Mouse (Mus musculus): ENCODE measurements around the gene Plb1. TPM values are rescaled to one million over a fixed set of nuclear protein-coding genes. Genes with fewer than 3 reads are reported as not detected.

Gene Plb1
- polyA plus RNA-seq, 1 experiment from 2014 or later: not detected

DNA sequence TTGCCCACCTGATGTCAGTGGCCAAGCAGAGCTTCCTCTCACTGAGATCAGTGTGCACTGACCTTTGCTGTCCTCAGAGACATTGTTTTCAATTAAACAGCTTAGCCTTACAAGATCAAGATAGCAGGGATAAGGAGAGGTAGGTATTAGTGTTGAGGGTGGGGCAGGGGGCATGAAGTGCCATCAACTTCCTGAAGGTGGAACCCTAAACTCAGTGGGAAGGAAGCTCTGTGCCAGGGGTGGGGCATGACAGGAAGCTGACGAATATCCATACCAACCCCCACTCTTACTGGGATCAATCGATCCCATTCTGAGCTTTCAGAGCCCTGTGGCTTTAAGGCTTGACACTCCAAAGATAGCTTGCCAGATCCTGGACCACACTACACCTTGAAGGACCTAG, 105.8 kb downstream of the Plb1 start:
- no peak for ATAC-seq (ENCODE audit: low FRiP score)
- Histone ChIP-seq H3K36me3 (no peaks in the 10 kb centered on the region), H3K4me1 (peaks cover 8% of the 10 kb centered on the region), H3K9me3 (replicated peaks) (no peaks in the 10 kb centered on the region), H3K27ac (replicated peaks) (no peak overlapping the region), H3K4me3 (replicated peaks) (no peak overlapping the region), H3K27me3 (replicated peaks) (no peaks in the 10 kb centered on the region), H3K4me2 (no peak overlapping the region), H3K9ac (replicated peaks) (no peak overlapping the region)
- WGBS: 66% methylated on average over 2 of the region's 2 CpGs

- WGBS: 77% methylated on average over 3 of the region's 3 CpGs
- Histone ChIP-seq H3K4me3 (replicated peaks) (no peak overlapping the region), H3K27ac (replicated peaks) (no peak overlapping the region), H3K4me2 (no peak overlapping the region), H3K36me3 (no peaks in the 10 kb centered on the region), H3K4me1 (peaks cover 8% of the 10 kb centered on the region), H3K9me3 (replicated peaks) (no peaks in the 10 kb centered on the region), H3K27me3 (replicated peaks) (no peaks in the 10 kb centered on the region), H3K9ac (replicated peaks) (no peak overlapping the region)
- no peak for ATAC-seq (ENCODE audit: low FRiP score)
Measured at GRCm38 (mm10) chr5:32338766-32339165, 106.3 kb downstream of the Plb1 start.

GRCm38 (mm10) chr5:32340246-32340645, 107.7 kb downstream of the Plb1 start:
- Histone ChIP-seq H3K27ac (replicated peaks) (no peak overlapping the region), H3K9me3 (replicated peaks) (no peaks in the 10 kb centered on the region), H3K4me3 (replicated peaks) (no peak overlapping the region), H3K4me2 (no peak overlapping the region), H3K4me1 (peaks cover 3% of the 10 kb centered on the region), H3K36me3 (no peaks in the 10 kb centered on the region), H3K9ac (replicated peaks) (no peak overlapping the region), H3K27me3 (replicated peaks) (no peaks in the 10 kb centered on the region)
- ATAC-seq (ENCODE audit: low FRiP score): no peak
- WGBS: 73% methylated on average over 1 of the region's 1 CpGs

DNA sequence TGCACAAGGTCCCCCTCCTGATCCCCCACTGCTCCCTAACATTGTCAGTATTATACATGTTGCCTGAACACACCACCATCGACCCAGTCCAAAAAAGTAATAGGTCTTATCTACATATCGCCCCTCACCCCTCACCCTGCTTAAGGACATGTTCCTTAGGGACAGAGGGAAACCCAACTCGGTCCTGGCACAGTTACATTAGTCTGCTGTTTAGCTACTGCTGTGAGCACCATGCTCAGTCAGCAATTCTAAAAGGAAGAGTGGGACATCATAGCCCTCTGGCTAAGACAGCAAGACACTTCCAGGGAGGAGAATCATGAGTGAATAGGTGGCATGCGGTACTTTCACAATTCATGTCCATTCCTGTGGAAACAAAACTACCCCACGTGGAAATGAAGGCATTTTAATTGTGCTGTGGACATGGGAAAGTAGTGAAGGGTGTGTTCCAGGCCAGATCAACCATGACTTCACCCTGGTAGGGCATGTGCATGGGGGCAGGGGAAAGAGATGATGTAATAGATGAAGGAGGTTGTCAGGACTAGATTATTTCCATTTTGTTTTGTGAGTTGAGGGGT, 110.3 kb downstream of the Plb1 start:
- Histone ChIP-seq H3K4me3 (replicated peaks) (no peak overlapping the region), H3K9ac (replicated peaks) (no peak overlapping the region), H3K27me3 (replicated peaks) (no peaks in the 10 kb centered on the region), H3K9me3 (replicated peaks) (no peaks in the 10 kb centered on the region), H3K4me1 (no peaks in the 10 kb centered on the region), H3K36me3 (no peaks in the 10 kb centered on the region), H3K27ac (replicated peaks) (no peak overlapping the region), H3K4me2 (no peak overlapping the region)
- ATAC-seq (ENCODE audit: low FRiP score): no peak
- WGBS: 74% methylated on average over 5 of the region's 5 CpGs

- Histone ChIP-seq H3K4me1 (no peaks in the 10 kb centered on the region), H3K27me3 (replicated peaks) (no peaks in the 10 kb centered on the region), H3K27ac (replicated peaks) (peak overlapping the region; percentile 25; the same call in 1 of the 2 replicates), H3K4me2 (no peak overlapping the region), H3K9me3 (replicated peaks) (no peaks in the 10 kb centered on the region), H3K36me3 (no peaks in the 10 kb centered on the region), H3K9ac (replicated peaks) (no peak overlapping the region), H3K4me3 (replicated peaks) (no peak overlapping the region)
- ATAC-seq (ENCODE audit: low FRiP score): peak; percentile 70; the same call in 1 of the 2 replicates
- WGBS: 43% methylated on average over 10 of the region's 10 CpGs
Measured at GRCm38 (mm10) chr5:32346025-32346912, 113.8 kb downstream of the Plb1 start.

- H3K9ac ChIP-seq (replicated peaks): no peak overlapping the region
- H3K4me3 ChIP-seq (replicated peaks): no peak overlapping the region
- H3K4me1 ChIP-seq: no peaks in the 10 kb centered on the region
- no peak for ATAC-seq (ENCODE audit: low FRiP score)
- H3K27ac ChIP-seq (replicated peaks): no peak overlapping the region
- H3K36me3 ChIP-seq: no peaks in the 10 kb centered on the region
- no peaks in the 10 kb centered on the region for H3K27me3 ChIP-seq (replicated peaks)
- WGBS: 65% methylated on average over 3 of the region's 3 CpGs
- no peak overlapping the region for H3K4me2 ChIP-seq
- no peaks in the 10 kb centered on the region for H3K9me3 ChIP-seq (replicated peaks)
Measured at GRCm38 (mm10) chr5:32349718-32350117, 117.2 kb downstream of the Plb1 start.

GRCm38 (mm10) chr5:32350551-32351256, 118.2 kb downstream of the Plb1 start:
- H3K27ac ChIP-seq (replicated peaks): no peak overlapping the region
- no peak overlapping the region for H3K4me3 ChIP-seq (replicated peaks)
- H3K9me3 ChIP-seq (replicated peaks): no peaks in the 10 kb centered on the region
- 85% methylated on average over 3 of the region's 3 CpGs for WGBS
- H3K9ac ChIP-seq (replicated peaks): no peak overlapping the region
- H3K4me1 ChIP-seq: no peaks in the 10 kb centered on the region
- H3K36me3 ChIP-seq: no peaks in the 10 kb centered on the region
- no peak for ATAC-seq (ENCODE audit: low FRiP score)
- no peaks in the 10 kb centered on the region for H3K27me3 ChIP-seq (replicated peaks)
- no peak overlapping the region for H3K4me2 ChIP-seq

DNA sequence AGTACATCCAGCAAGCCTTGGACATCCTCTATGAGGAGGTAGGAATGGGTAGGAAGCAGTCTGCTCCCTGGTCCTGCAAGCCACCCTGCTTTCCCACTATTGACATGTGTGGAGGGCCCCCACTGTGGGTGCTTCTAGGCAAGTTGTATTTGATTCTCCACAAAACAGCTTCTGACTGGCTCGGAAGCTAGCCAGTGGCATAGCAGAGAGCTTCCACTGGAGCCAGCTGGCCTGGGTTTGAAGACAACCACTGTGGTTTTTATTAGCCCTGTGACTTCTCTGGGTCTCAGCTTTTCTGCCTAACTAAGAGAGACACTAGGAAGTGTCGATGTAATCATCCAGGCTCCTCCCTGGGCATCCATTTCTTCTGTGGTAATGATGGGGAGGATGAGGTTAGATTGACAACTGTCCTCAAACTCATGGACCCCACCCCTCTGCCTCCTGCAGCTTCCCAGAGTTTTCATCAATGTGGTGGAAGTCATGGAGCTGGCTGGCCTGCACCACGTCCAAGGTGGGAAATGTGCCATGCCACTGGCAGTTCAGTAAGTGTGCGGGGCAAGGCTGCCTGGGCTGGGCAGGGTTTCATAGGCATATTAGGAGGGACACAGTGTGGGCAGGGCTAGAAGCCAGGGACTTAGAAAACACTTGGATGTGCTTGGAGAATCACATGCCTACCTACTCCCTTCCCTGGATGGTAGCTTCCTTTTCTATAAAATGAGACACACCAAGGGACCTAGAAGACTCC, 119.4 kb downstream of the Plb1 start:
- H3K4me2 ChIP-seq: no peak overlapping the region
- H3K9me3 ChIP-seq (replicated peaks): no peaks in the 10 kb centered on the region
- no peaks in the 10 kb centered on the region for H3K27me3 ChIP-seq (replicated peaks)
- no peak for ATAC-seq (ENCODE audit: low FRiP score)
- WGBS: 89% methylated on average over 4 of the region's 4 CpGs
- H3K27ac ChIP-seq (replicated peaks): no peak overlapping the region
- H3K9ac ChIP-seq (replicated peaks): no peak overlapping the region
- no peak overlapping the region for H3K4me3 ChIP-seq (replicated peaks)
- no peaks in the 10 kb centered on the region for H3K36me3 ChIP-seq
- H3K4me1 ChIP-seq: no peaks in the 10 kb centered on the region

DNA sequence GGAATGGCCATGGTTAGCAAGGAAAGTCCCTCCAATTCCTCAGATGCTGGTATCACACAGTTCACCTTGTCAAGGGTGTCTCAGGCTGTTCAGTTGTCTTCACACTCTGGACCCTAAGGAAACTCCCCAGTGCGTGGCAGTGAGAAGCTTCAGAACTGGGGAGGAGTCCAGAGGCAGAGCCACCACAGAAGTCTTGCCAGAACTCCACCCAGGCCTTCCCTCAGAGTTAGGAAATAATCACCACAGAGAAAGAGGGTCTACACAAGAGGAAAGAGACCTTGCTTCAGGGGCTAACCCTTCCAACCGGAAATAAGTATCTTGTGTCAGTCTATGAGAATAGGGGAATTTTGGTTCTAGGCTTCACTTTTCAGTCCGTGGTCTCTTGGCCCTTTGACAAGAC, 120.3 kb downstream of the Plb1 start:
- Histone ChIP-seq H3K27me3 (replicated peaks) (no peaks in the 10 kb centered on the region), H3K36me3 (no peaks in the 10 kb centered on the region), H3K9me3 (replicated peaks) (no peaks in the 10 kb centered on the region), H3K4me2 (no peak overlapping the region), H3K4me1 (no peaks in the 10 kb centered on the region), H3K27ac (replicated peaks) (no peak overlapping the region), H3K9ac (replicated peaks) (no peak overlapping the region), H3K4me3 (replicated peaks) (no peak overlapping the region)
- ATAC-seq (ENCODE audit: low FRiP score): no peak
- 86% methylated on average over 3 of the region's 3 CpGs for WGBS

DNA sequence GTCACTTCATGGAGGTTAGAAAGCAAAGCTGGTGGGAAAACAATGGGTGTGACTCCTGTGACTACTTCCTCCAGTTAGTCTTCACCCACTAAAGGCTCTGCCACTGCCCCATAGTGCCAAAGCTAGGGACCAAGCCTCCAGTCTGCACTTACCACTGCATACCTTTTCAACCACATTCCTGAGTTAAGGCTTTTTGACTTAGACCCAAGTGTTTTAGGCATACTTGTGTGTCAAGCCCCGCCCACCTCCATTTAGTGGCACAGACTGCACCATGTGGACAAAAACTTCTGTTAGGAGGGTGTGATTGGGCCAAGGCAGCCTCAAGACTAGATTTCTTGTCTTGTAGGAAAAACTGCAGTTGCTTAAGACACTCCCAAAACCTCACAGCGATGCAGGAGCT, 120.8 kb downstream of the Plb1 start:
- Histone ChIP-seq H3K4me1 (no peaks in the 10 kb centered on the region), H3K36me3 (no peaks in the 10 kb centered on the region), H3K9me3 (replicated peaks) (no peaks in the 10 kb centered on the region), H3K27me3 (replicated peaks) (no peaks in the 10 kb centered on the region), H3K4me2 (no peak overlapping the region), H3K4me3 (replicated peaks) (no peak overlapping the region), H3K27ac (replicated peaks) (no peak overlapping the region), H3K9ac (replicated peaks) (no peak overlapping the region)
- WGBS: 80% methylated on average over 2 of the region's 2 CpGs
- ATAC-seq (ENCODE audit: low FRiP score): no peak

- 91% methylated on average over 4 of the region's 4 CpGs for WGBS
- Histone ChIP-seq H3K9me3 (replicated peaks) (no peaks in the 10 kb centered on the region), H3K4me2 (no peak overlapping the region), H3K4me1 (no peaks in the 10 kb centered on the region), H3K27me3 (replicated peaks) (no peaks in the 10 kb centered on the region), H3K27ac (replicated peaks) (no peak overlapping the region), H3K36me3 (no peaks in the 10 kb centered on the region), H3K9ac (replicated peaks) (no peak overlapping the region), H3K4me3 (replicated peaks) (no peak overlapping the region)
- ATAC-seq (ENCODE audit: low FRiP score): no peak
Measured at GRCm38 (mm10) chr5:32360511-32360910, 128.0 kb downstream of the Plb1 start.
